Mouse (Mus musculus) kidney, adult 9 months (tissue): ENCODE measurements around the gene Erp29.
A peak's percentile ranks its signal among the peaks of the same experiment; 100 is the strongest.

Experiments
- DNase-seq: peaks from one replicate; pipeline ENCODE4 v3.0.0; 2022

Erp29 gene

GRCm38 (mm10) chr5:121448450-121448849 is 3.9 kb downstream of the Erp29 start:
- peak; percentile 39 for DNase-seq

GRCm38 (mm10) chr5:121444870-121445269 is 7.4 kb downstream of the Erp29 start:
- DNase-seq = no peak

GRCm38 (mm10) chr5:121443548-121443947 is 8.8 kb downstream of the Erp29 start:
- DNase-seq = peak; percentile 80

GRCm38 (mm10) chr5:121438756-121439155 is 13.6 kb downstream of the Erp29 start:
- DNase-seq = no peak

- DNase-seq = no peak
Observed at GRCm38 (mm10) chr5:121438131-121438530, 14.2 kb downstream of the Erp29 start.

- no peak for DNase-seq
Observed at GRCm38 (mm10) chr5:121428954-121429353, 23.4 kb downstream of the Erp29 start.

GRCm38 (mm10) chr5:121423297-121423696 is 29.0 kb downstream of the Erp29 start:
- peak; percentile 93 for DNase-seq

- DNase-seq = no peak
Observed at GRCm38 (mm10) chr5:121422787-121423186, 29.5 kb downstream of the Erp29 start.

GRCm38 (mm10) chr5:121420721-121421120 is 31.6 kb downstream of the Erp29 start:
- DNase-seq = no peak

GRCm38 (mm10) chr5:121410975-121411374 is 41.3 kb downstream of the Erp29 start:
- no peak for DNase-seq

GRCm38 (mm10) chr5:121407856-121408255 is 44.5 kb downstream of the Erp29 start:
- peak; percentile 64 for DNase-seq

GRCm38 (mm10) chr5:121400849-121401248 is 51.5 kb downstream of the Erp29 start:
- DNase-seq = no peak

GRCm38 (mm10) chr5:121400064-121400463 is 52.2 kb downstream of the Erp29 start:
- no peak for DNase-seq

GRCm38 (mm10) chr5:121399540-121399939 is 52.8 kb downstream of the Erp29 start:
- no peak for DNase-seq

- DNase-seq = no peak
Observed at GRCm38 (mm10) chr5:121398965-121399462, 53.3 kb downstream of the Erp29 start.

- no peak for DNase-seq
Observed at GRCm38 (mm10) chr5:121398146-121398964, 54.0 kb downstream of the Erp29 start.

GRCm38 (mm10) chr5:121397187-121398145 is 54.8 kb downstream of the Erp29 start, which contains the start of gene Naa25:
TSS of gene Naa25 (plus strand) at chr5:121397936.
- DNase-seq = peak; percentile 95

GRCm38 (mm10) chr5:121395621-121396020 is 56.7 kb downstream of the Erp29 start:
- DNase-seq = no peak

- DNase-seq = no peak
Observed at GRCm38 (mm10) chr5:121393402-121393801, 58.9 kb downstream of the Erp29 start.

GRCm38 (mm10) chr5:121392667-121393380 is 59.5 kb downstream of the Erp29 start:
- DNase-seq = peak; percentile 61

GRCm38 (mm10) chr5:121389691-121390090 is 62.6 kb downstream of the Erp29 start:
- DNase-seq = no peak

- no peak for DNase-seq
Observed at GRCm38 (mm10) chr5:121389106-121389505, 63.2 kb downstream of the Erp29 start.

GRCm38 (mm10) chr5:121387126-121387525 is 65.2 kb downstream of the Erp29 start:
- no peak for DNase-seq
